Mouse (Mus musculus) C2C12 (cell line): ENCODE measurements around the gene Psmc6. TPM values are rescaled to one million over a fixed set of nuclear protein-coding genes. Genes with fewer than 3 reads are reported as not detected.

Source experiments
- H3K27me3 ChIP-seq: one replicate; pipeline ENCODE4 v1.6.1; 2011; ENCODE audit not compliant: control insufficient read depth, insufficient read depth, insufficient read length
- H3K36me3 ChIP-seq: one replicate; pipeline ENCODE4 v1.6.1; 2011; ENCODE audit not compliant: control insufficient read depth, insufficient read depth
- H3K4me3 ChIP-seq: one replicate; pipeline ENCODE4 v1.5.1; 2011; ENCODE audit warnings: mild to moderate bottlenecking, control low read depth; ENCODE audit not compliant: poor library complexity, insufficient read depth, severe bottlenecking
- H3K79me2 ChIP-seq: one replicate; pipeline ENCODE4 v1.6.1; 2011; ENCODE audit not compliant: control insufficient read depth, insufficient read depth
- H3K79me3 ChIP-seq: one replicate; pipeline ENCODE4 v1.6.1; 2011; ENCODE audit warnings: low read depth, control low read depth
- H3ac ChIP-seq: one replicate; pipeline ENCODE3; 2011; ENCODE audit warnings: low read depth; ENCODE audit not compliant: control insufficient read depth, insufficient read length
- CEBPB ChIP-seq: IDR thresholded peaks from one replicate; pipeline ENCODE4 v1.6.1; 2011; ENCODE audit warnings: low read depth, mild to moderate bottlenecking, control low read depth, moderate library complexity
- CTCF ChIP-seq: IDR thresholded peaks from one replicate; pipeline ENCODE4 v1.5.1; 2011; ENCODE audit not compliant: control insufficient read depth, insufficient read depth, insufficient read length
- FOSL1 ChIP-seq: IDR thresholded peaks from one replicate; pipeline ENCODE4 v1.8.0; 2011; ENCODE audit warnings: mild to moderate bottlenecking, low read length; ENCODE audit not compliant: poor library complexity, insufficient read depth, severe bottlenecking
- MAX ChIP-seq: IDR thresholded peaks from one replicate; pipeline ENCODE4 v1.6.1; 2011; ENCODE audit warnings: mild to moderate bottlenecking, control low read depth
- MYOD1 ChIP-seq: IDR thresholded peaks from one replicate; pipeline ENCODE4 v1.6.1; 2011; ENCODE audit warnings: low read depth; ENCODE audit not compliant: control insufficient read depth, insufficient read length
- MYOG ChIP-seq: IDR thresholded peaks from one replicate; pipeline ENCODE4 v1.6.1; 2011; ENCODE audit not compliant: control insufficient read depth, insufficient read length; ENCODE audit errors: extremely low read depth
- USF1 ChIP-seq: IDR thresholded peaks from one replicate; pipeline ENCODE4 v1.6.1; 2011; ENCODE audit warnings: low read depth, mild to moderate bottlenecking, control low read depth, moderate library complexity
- polyA plus RNA-seq: library from polyadenylated mRNA; unstranded; fragments of >200 nt; fragmentation: generic; extraction: Trizol; gene quantifications from one replicate; pipeline ENCODE4 v1.2.1, GENCODE M21; 2012; ENCODE audit warnings: missing spikeins

Gene Psmc6
- polyA plus RNA-seq, 1 experiment = 47.5 TPM

DNA sequence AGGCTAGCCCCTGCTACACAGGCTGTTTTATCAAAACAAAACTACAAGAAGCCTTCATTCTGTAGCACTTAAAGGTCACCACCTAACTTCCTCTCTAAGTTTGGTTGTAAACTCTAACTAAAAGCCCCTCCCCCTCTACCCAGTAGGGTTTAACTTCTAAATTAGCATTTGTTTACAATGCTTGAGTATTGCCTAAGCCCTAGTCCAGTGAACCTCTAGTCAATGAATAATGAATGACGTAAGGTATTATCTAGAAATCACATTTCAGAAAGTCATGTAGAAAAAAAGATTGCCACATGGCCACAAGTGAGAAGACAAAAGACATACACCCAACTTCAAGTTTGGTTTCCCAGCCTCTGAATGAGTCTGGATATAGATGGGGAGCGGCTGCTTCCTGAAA, 57.9 kb downstream of the Psmc6 start:
- TF ChIP-seq CEBPB = no peak
- TF ChIP-seq CTCF = no peak
- no peak for TF ChIP-seq MAX
- no peak for TF ChIP-seq FOSL1
- TF ChIP-seq MYOG = no peak
- TF ChIP-seq USF1 = no peak
- no peak for TF ChIP-seq MYOD1
- no peak overlapping the region for H3ac ChIP-seq

DNA sequence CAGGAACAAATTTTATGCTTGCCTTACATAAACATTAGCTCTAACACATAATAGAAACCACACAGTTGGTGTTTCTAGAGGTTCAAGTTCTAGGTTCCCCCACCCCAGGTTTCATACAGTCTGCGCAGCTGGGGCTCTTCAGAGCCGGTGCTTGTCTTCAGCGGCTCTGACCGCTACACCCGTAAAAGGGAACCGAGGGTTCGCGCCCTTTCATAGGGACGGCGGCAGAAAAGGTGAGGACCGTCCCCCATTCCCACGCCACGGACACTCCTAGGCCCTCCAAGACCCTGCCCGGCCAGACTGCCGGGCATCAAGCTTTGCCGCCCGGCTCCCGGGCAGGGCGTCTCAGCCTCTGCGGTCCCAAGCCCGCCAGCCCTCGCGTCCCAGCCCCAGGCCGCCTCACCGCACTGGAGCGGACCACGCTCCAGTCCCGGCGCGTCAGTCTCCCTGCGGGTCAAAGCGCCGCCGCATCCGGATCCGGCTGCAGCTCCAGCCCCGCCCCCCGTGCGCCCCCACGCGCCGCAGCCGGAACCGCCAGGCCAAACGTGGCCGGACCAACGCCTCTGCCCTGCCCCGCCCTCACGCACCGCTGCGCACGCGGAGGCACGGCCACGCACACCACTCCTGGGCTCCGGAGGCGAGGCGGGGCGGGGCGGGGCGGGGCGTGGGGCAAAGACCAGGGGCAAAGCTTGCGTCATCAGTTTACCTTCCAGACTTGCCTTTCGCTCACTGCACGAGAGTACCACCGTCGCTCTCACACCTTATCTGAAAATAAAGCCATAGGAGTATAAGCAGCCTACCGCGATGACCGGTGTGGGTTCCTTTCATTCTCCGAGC, 59.0 kb downstream of the Psmc6 start:
- H3K4me3 ChIP-seq = peak overlapping the region; percentile 75
- peaks cover 4% of the 10 kb centered on the region for H3K79me3 ChIP-seq
- H3K27me3 ChIP-seq = no peaks in the 10 kb centered on the region
- H3K79me2 ChIP-seq = peaks cover 40% of the 10 kb centered on the region
- TF ChIP-seq FOSL1 (no peak), USF1 (no peak), MYOD1 (no peak), CEBPB (peak; percentile 35), MAX (peak; percentile 77), CTCF (no peak), MYOG (no peak)
- H3ac ChIP-seq = peak overlapping the region; percentile 83
- peaks cover under 1% of the 10 kb centered on the region for H3K36me3 ChIP-seq

More for the DNA sequence above, 57.9 kb downstream of the Psmc6 start:
- H3K79me2 ChIP-seq = peaks cover 40% of the 10 kb centered on the region
- H3K79me3 ChIP-seq = peaks cover 4% of the 10 kb centered on the region
- peak overlapping the region; percentile 75 for H3K4me3 ChIP-seq
- H3K27me3 ChIP-seq = no peaks in the 10 kb centered on the region
- peaks cover 12% of the 10 kb centered on the region for H3K36me3 ChIP-seq

DNA sequence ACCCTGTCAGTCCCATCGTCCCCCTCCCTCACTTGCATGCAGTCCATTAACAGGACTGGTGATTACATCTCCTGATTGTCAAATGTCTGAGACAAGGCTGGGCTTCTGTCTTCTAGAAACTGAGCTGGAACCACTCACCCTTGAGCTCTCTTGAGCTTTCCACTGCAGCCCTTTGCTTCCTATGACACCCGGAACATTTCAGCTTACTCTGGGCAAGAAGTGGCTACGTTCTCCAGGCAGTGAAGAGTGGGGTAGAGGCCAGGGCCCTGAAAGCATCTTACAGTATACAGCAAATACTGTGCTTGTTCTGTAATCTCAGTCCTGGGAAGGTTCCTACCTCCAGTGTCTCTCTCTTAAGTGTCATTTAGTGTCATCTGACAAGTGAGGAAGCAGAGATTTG, 59.6 kb downstream of the Psmc6 start:
- no peaks in the 10 kb centered on the region for H3K36me3 ChIP-seq
- TF ChIP-seq MYOD1 = no peak
- TF ChIP-seq FOSL1 = no peak
- TF ChIP-seq MAX = no peak
- TF ChIP-seq MYOG = no peak
- peaks cover 4% of the 10 kb centered on the region for H3K79me3 ChIP-seq
- no peaks in the 10 kb centered on the region for H3K27me3 ChIP-seq
- H3K4me3 ChIP-seq = peak overlapping the region; percentile 75
- H3K79me2 ChIP-seq = peaks cover 40% of the 10 kb centered on the region
- peak overlapping the region; percentile 33 for H3ac ChIP-seq

Other genes with a start within 250 kb of the Psmc6 start
- 0.01 TPM for gene Gpr137c, start 110.1 kb upstream of the Psmc6 start, polyA plus RNA-seq
- gene Txndc16, start 109.5 kb upstream of the Psmc6 start, polyA plus RNA-seq = 0.67 TPM
- gene Ero1l, start 11.0 kb upstream of the Psmc6 start, polyA plus RNA-seq = 9.0 TPM
- gene Styx, start 21.3 kb downstream of the Psmc6 start, polyA plus RNA-seq = 6.7 TPM
- 12.5 TPM for gene Gnpnat1, start 75.1 kb downstream of the Psmc6 start, polyA plus RNA-seq
- 40.9 TPM for gene Fermt2, start 200.3 kb downstream of the Psmc6 start, polyA plus RNA-seq